Mouse (Mus musculus) testis, adult 2 months (tissue): ENCODE results near the gene Thop1.

Experiments used
- CTCF ChIP-seq: fragments of 200-500 bp; IDR thresholded peaks from 2 replicates; pipeline ENCODE4 v1.5.1; 2012; ENCODE audit warnings: low read depth, mild to moderate bottlenecking, inconsistent platforms, low read length, moderate library complexity; ENCODE audit not compliant: control insufficient read depth, insufficient read depth, insufficient replicate concordance
- POLR2A ChIP-seq: fragments of 200-500 bp; IDR thresholded peaks from 2 replicates; pipeline ENCODE4 v1.6.1; 2012; ENCODE audit warnings: low read depth, mild to moderate bottlenecking, inconsistent platforms, low read length, moderate library complexity; ENCODE audit not compliant: control insufficient read depth

GRCm38 (mm10) chr10:81058896-81059295 is 10.9 kb upstream of the Thop1 start:
- no peak for TF ChIP-seq CTCF
- TF ChIP-seq POLR2A, result no peak
